Mouse (Mus musculus) embryonic facial prominence, embryonic 11.5 days (tissue): ENCODE data around the gene Sap18b. TPM values are rescaled to one million over a fixed set of nuclear protein-coding genes. Genes with fewer than 3 reads are reported as not detected.

Source experiments
- ATAC-seq: fragments of 200-750 bp; cut with Nextera tagmentation; replicated peaks from 2 replicates; pipeline ENCODE4 v1.8.0; 2017; ENCODE audit warnings: low read depth; ENCODE audit not compliant: insufficient number of reproducible peaks, low FRiP score, low TSS enrichment
- DNase-seq: peaks from one replicate; pipeline ENCODE4 v3.0.0-alpha.2; 2015; ENCODE audit warnings: low spot score
- H3K27ac ChIP-seq: fragments of 300-500 bp; sonication (generic); replicated peaks from 2 replicates; pipeline ENCODE4 v1.5.1; 2014; ENCODE audit warnings: mild to moderate bottlenecking, low read depth, low read length, control low read depth
- H3K27me3 ChIP-seq: fragments of 300-500 bp; sonication (generic); 2 replicates; pipeline ENCODE4 v1.6.1; 2014; ENCODE audit warnings: mild to moderate bottlenecking, low read length, moderate library complexity, mixed read lengths; ENCODE audit not compliant: control insufficient read depth, insufficient read depth
- H3K36me3 ChIP-seq: fragments of 300-500 bp; sonication (generic); replicated peaks from 2 replicates; pipeline ENCODE4 v1.6.1; 2014; ENCODE audit warnings: low read depth, mild to moderate bottlenecking, low read length, moderate library complexity, mixed read lengths; ENCODE audit not compliant: control insufficient read depth, insufficient read depth
- H3K4me1 ChIP-seq: fragments of 300-500 bp; sonication (generic); 2 replicates; pipeline ENCODE4 v1.6.1; 2014; ENCODE audit warnings: low read length, mixed read lengths; ENCODE audit not compliant: control insufficient read depth, insufficient read depth
- H3K4me2 ChIP-seq: fragments of 300-500 bp; sonication (generic); 2 replicates; pipeline ENCODE4 v1.6.1; 2014; ENCODE audit warnings: low read depth, mild to moderate bottlenecking, control low read depth, low read length, moderate library complexity
- H3K4me3 ChIP-seq: fragments of 300-500 bp; sonication (generic); 2 replicates; pipeline ENCODE4 v1.5.1; 2014; ENCODE audit warnings: low read depth, low read length, control low read depth
- H3K9ac ChIP-seq: fragments of 300-500 bp; sonication (generic); replicated peaks from 2 replicates; pipeline ENCODE4 v1.6.1; 2014; ENCODE audit warnings: mild to moderate bottlenecking, control low read depth, low read length
- H3K9me3 ChIP-seq: fragments of 300-500 bp; sonication (generic); replicated peaks from 2 replicates; pipeline ENCODE4 v1.6.1; 2016; ENCODE audit warnings: mild to moderate bottlenecking, low read length, inconsistent platforms, mixed read lengths; ENCODE audit not compliant: control insufficient read depth
- WGBS: fragments of 180-500 bp; shearing (Covaris S2); extraction: QIAGEN DNeasy Blood & Tissue Kit; methylation state at CpG from one replicate; pipeline ENCODE4 v1.1.7; 2014; 5-methylcytosine and 5-hydroxymethylcytosine counted together
- polyA plus RNA-seq: library from polyadenylated mRNA; unstranded; fragments of >200 nt; fragmentation: Nextera tagmentation; extraction: Ambion mirVana; gene quantifications from 2 replicates; pipeline ENCODE4 v1.2.1, GENCODE M21; 2014

Sap18b gene
- polyA plus RNA-seq, 1 experiment from 2014 or later = 452 TPM

DNA sequence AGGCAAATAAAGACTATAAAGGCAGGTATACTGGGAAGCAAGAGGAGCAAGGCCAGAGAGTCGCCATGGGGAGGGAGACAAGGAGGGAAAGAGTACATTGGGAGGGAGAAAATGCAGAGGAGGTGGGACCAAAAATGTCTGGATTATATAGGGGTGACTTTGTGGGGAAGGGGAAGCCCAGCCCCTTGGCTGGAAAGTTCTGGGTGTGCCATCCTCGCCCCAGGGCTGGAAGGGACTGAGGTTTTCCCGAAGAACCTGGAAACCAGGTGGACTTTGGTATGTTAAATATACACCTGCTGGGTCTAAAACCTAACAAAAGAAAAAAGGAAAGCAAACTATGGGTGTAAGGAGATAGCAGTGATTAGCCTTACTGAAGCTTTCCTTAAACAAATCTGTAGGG lies 5.0 kb downstream of the Sap18b start:
- H3K9me3 ChIP-seq = no peaks in the 10 kb centered on the region
- no peak for ATAC-seq
- no peak for DNase-seq
- H3K4me3 ChIP-seq = no peak overlapping the region
- H3K9ac ChIP-seq = no peak overlapping the region
- WGBS = 65% methylated on average over 3 of the region's 3 CpGs
- no peaks in the 10 kb centered on the region for H3K27me3 ChIP-seq
- no peak overlapping the region for H3K27ac ChIP-seq
- no peaks in the 10 kb centered on the region for H3K4me1 ChIP-seq
- no peaks in the 10 kb centered on the region for H3K36me3 ChIP-seq
- no peak overlapping the region for H3K4me2 ChIP-seq

DNA sequence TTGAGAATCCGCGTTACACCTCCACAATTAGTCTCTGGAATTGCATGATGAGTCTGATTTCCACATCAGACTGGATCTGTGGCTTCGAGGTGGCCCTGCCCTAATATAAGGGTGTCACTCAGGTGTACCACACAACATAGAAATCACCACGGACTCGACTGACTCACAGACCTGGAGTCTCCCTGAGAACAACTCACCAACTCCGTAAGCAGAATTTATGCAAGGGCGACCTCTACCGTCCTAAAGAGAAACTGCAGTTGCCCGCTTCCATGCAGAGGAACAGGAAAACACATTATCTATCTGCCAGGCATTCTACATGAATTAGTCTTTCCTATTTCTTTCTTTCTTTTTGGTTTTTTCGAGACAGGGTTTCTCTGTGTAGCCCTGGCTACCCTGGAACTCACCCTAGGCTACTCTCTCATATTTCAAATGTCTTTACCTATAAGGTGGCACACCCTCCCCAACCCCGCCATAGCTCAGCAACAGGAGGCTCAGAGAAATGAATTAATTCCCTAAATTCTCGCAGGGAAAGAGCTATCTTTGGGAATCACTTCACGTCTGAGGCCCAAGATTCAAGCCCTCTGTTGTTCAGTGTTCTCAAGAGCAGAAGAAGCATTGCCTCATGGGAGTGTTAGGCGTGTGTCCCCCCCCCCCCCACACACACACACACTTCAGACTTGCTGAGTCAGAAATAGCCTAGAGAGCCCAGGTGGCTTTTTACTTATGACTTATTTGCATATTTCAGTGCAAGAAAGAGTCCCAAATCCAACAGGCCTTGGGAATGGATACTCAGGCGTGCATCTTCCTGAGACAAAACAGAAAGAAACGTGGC lies 7.7 kb downstream of the Sap18b start:
- DNase-seq = peak; percentile 93
- Histone ChIP-seq H3K4me3 (peak overlapping the region; percentile 34), H3K9ac (no peak overlapping the region), H3K9me3 (no peaks in the 10 kb centered on the region), H3K36me3 (no peaks in the 10 kb centered on the region), H3K4me2 (peak overlapping the region; percentile 56), H3K27ac (no peak overlapping the region), H3K4me1 (no peaks in the 10 kb centered on the region), H3K27me3 (no peaks in the 10 kb centered on the region)
- 15% methylated on average over 16 of the region's 16 CpGs for WGBS
- ATAC-seq = peak; percentile 79

DNA sequence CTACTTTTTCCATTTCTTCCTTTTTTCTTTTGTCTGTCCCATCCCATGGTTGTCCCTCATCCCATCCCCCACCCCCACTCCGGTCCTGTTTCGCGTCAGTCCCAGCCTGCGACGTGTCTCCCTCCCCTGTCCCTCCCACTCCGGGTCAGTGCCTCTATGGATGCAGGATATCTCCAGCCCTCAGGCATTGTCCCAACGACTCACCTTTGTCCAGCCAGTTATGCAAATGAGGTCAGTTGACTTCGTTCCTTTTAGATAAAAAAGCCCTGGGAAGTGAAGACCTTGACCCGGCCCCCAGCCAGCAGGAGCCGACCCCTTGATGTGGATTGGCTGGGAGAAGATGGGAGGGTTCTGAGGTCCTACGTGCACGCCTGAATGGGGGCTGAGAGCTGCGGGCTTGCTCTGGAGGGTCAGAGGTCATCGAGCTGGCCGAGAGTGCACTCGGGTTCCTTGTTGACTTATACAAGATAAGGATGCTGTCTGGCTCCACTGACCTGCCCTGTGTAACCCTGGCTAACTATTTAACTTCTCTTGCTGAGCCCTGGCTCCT lies 8.4 kb downstream of the Sap18b start:
- H3K9ac ChIP-seq = peak overlapping the region; percentile 10; the same call in 1 of the 2 replicates
- H3K36me3 ChIP-seq = no peaks in the 10 kb centered on the region
- H3K27ac ChIP-seq = no peak overlapping the region
- H3K4me3 ChIP-seq = peak overlapping the region; percentile 34
- no peaks in the 10 kb centered on the region for H3K27me3 ChIP-seq
- H3K9me3 ChIP-seq = no peaks in the 10 kb centered on the region
- peak overlapping the region; percentile 56 for H3K4me2 ChIP-seq
- DNase-seq (peak; percentile 58), ATAC-seq (peak; percentile 69)
- under 1% methylated on average over 16 of the region's 16 CpGs for WGBS
- H3K4me1 ChIP-seq = no peaks in the 10 kb centered on the region

DNA sequence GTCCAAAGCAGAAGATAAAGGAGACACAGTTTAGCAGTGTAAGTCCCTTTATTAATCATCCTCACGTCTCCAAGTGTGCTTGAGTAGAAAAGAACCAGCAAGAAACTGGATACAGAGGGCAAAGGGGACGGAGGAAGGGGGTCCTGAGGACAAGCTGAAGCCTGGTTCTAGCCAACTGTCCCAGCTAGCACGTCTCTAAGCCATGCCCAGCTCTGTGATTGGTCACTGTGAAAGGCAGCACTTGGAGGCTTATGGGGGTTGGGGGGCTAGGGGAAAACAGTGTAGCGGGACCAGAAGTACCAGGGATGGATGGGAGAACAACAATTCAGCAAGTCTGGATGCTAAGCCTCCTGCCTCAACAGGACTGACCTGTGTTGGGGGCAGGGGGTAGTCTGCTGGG lies 10.7 kb downstream of the Sap18b start:
- H3K9me3 ChIP-seq = no peaks in the 10 kb centered on the region
- DNase-seq = no peak
- H3K4me2 ChIP-seq = no peak overlapping the region
- no peaks in the 10 kb centered on the region for H3K4me1 ChIP-seq
- no peak overlapping the region for H3K27ac ChIP-seq
- WGBS = 76% methylated on average over 4 of the region's 4 CpGs
- no peak for ATAC-seq
- H3K27me3 ChIP-seq = no peaks in the 10 kb centered on the region
- no peak overlapping the region for H3K4me3 ChIP-seq
- H3K36me3 ChIP-seq = no peaks in the 10 kb centered on the region
- H3K9ac ChIP-seq = no peak overlapping the region

DNA sequence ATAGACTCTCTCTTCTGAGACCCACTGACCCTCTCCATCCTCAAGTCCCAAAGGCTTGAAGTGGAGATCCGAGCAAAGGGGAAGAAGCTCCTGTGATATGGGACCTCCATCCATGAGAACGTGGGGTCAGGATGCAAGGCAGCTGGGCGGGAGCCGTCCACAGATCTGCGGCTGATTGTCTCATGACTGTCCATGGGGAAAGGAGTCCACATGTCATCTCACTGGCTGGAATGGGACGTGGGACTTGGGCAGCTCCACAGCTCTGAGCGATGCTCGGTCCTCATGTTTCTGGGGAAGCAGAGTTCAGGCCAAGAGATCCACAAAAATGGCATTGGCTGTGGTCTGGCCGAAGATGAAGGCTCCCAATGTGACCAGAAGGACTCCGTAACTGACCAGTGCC lies 12.1 kb downstream of the Sap18b start:
- no peaks in the 10 kb centered on the region for H3K4me1 ChIP-seq
- no peak for DNase-seq
- H3K9ac ChIP-seq = no peak overlapping the region
- 89% methylated on average over 10 of the region's 10 CpGs for WGBS
- no peaks in the 10 kb centered on the region for H3K9me3 ChIP-seq
- ATAC-seq = no peak
- H3K27me3 ChIP-seq = no peaks in the 10 kb centered on the region
- H3K27ac ChIP-seq = no peak overlapping the region
- no peaks in the 10 kb centered on the region for H3K36me3 ChIP-seq
- no peak overlapping the region for H3K4me3 ChIP-seq
- H3K4me2 ChIP-seq = no peak overlapping the region

DNA sequence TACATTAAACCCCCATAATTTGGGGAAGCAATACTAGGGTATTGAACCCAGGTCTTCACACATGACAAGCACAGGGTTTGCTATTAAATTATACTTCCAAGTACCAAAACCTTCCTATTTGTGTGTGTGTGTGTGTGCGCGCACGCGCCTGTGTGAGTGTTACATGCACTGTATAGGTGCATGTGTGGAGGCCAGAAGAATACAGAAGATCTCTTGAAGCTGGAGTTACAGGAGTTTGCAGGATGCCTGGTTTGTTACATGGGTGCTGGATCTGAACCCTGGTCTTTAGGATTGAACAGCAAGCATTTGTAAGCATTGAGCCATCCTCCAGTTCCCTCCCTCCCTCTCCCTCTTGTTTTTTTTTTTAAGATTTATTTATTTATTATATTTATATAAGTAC lies 14.1 kb downstream of the Sap18b start:
- H3K9ac ChIP-seq = no peak overlapping the region
- DNase-seq = no peak
- H3K9me3 ChIP-seq = no peaks in the 10 kb centered on the region
- no peak overlapping the region for H3K27ac ChIP-seq
- no peak for ATAC-seq
- H3K4me1 ChIP-seq = no peaks in the 10 kb centered on the region
- no peaks in the 10 kb centered on the region for H3K36me3 ChIP-seq
- WGBS = 98% methylated on average over 4 of the region's 4 CpGs
- no peaks in the 10 kb centered on the region for H3K27me3 ChIP-seq
- H3K4me2 ChIP-seq = no peak overlapping the region
- H3K4me3 ChIP-seq = no peak overlapping the region

DNA sequence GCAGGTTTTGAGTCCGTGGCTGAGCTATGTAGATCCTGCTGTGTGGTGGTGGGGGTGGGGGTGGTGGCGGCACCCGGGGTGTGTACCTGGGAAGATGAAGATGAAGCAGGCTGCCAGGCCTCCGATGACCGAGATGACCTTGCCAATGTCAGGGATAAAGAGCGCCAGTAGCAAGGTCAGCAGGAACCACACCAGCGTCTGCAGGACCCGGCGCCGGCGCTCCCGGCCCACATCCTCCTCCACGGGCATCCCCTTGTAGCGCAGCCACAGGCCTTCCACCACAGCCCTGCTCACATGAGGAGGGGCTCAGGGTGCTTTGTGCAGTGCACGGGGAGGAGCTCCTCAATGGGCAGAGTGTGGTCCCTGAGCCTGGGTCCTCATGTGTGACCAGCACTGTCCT lies 16.3 kb downstream of the Sap18b start:
- Histone ChIP-seq H3K36me3 (no peaks in the 10 kb centered on the region), H3K27ac (no peak overlapping the region), H3K4me3 (no peak overlapping the region), H3K4me2 (no peak overlapping the region), H3K9ac (no peak overlapping the region), H3K9me3 (no peaks in the 10 kb centered on the region), H3K27me3 (no peaks in the 10 kb centered on the region), H3K4me1 (no peaks in the 10 kb centered on the region)
- no peak for DNase-seq
- ATAC-seq = no peak
- 90% methylated on average over 15 of the region's 15 CpGs for WGBS

DNA sequence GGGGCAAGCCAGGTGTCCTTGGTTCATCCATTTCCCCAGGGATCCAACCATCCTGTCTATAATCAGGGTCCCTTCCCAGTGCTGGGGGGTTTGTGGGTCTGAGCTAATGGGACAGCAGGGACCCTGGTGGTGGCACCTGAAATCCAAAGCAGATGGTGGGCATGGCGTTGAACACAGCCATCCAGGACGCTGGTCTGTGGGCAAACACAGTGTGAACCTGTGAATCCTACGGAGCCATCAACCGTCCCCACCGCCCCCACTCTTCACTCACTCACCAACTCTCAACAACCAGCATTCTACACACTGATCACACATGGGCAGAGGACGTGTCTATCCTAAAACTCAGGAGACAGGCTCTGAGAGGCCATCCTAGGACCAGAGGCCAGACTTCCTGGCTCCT lies 18.8 kb downstream of the Sap18b start:
- Histone ChIP-seq H3K9ac (no peak overlapping the region), H3K36me3 (no peaks in the 10 kb centered on the region), H3K27ac (no peak overlapping the region), H3K27me3 (no peaks in the 10 kb centered on the region), H3K4me3 (no peak overlapping the region), H3K4me1 (no peaks in the 10 kb centered on the region), H3K9me3 (no peaks in the 10 kb centered on the region), H3K4me2 (no peak overlapping the region)
- no peak for ATAC-seq
- WGBS = 91% methylated on average over 6 of the region's 6 CpGs
- DNase-seq = no peak
